Mouse (Mus musculus): Measurements from ENCODE around the gene Dnah7a. TPM values are rescaled to one million over a fixed set of nuclear protein-coding genes. Genes with fewer than 3 reads are reported as not detected.
"Not testable (repeated sequence)": the region's sequence is repeated elsewhere in the genome, so short reads cannot be mapped to it uniquely, and the experiment has no call there.

Gene Dnah7a
- polyA plus RNA-seq, 1 experiment, result not detected

GRCm38 (mm10) chr1:53473699-53474098, 232.9 kb downstream of the Dnah7a start:
- Histone ChIP-seq H3K79me3 (ENCODE audit: low read depth) (no peaks in the 10 kb centered on the region), H3K36me3 (ENCODE audit: control insufficient read depth, insufficient read depth) (no peaks in the 10 kb centered on the region), H3K4me3 (ENCODE audit: insufficient read depth, poor library complexity, severe bottlenecking) (no peak overlapping the region), H3ac (ENCODE audit: control insufficient read depth, insufficient read length, low read depth) (no peak overlapping the region), H3K79me2 (ENCODE audit: control insufficient read depth, insufficient read depth) (no peaks in the 10 kb centered on the region), H3K27me3 (ENCODE audit: control insufficient read depth, insufficient read depth, insufficient read length) (no peaks in the 10 kb centered on the region)
- TF ChIP-seq USF1 (IDR thresholded peaks at IDR 0.05; ENCODE audit: low read depth) (no peak), MYOG (IDR thresholded peaks at IDR 0.05; ENCODE audit: control insufficient read depth, extremely low read depth, insufficient read length) (no peak), MAX (IDR thresholded peaks at IDR 0.05) (no peak), MYOD1 (IDR thresholded peaks at IDR 0.05; ENCODE audit: control insufficient read depth, insufficient read length, low read depth) (no peak), FOSL1 (IDR thresholded peaks at IDR 0.05; ENCODE audit: insufficient read depth, low read length, poor library complexity, severe bottlenecking) (no peak), CTCF (IDR thresholded peaks at IDR 0.05; ENCODE audit: control insufficient read depth, insufficient read depth, insufficient read length) (no peak), CEBPB (IDR thresholded peaks at IDR 0.05; ENCODE audit: low read depth) (no peak)

GRCm38 (mm10) chr1:53472084-53472483, 234.5 kb downstream of the Dnah7a start:
- H3K27me3 ChIP-seq (ENCODE audit: control insufficient read depth, insufficient read depth, insufficient read length); H3ac ChIP-seq (ENCODE audit: control insufficient read depth, insufficient read length, low read depth); H3K36me3 ChIP-seq (ENCODE audit: control insufficient read depth, insufficient read depth); H3K79me3 ChIP-seq (ENCODE audit: low read depth); H3K79me2 ChIP-seq (ENCODE audit: control insufficient read depth, insufficient read depth); H3K4me3 ChIP-seq (ENCODE audit: insufficient read depth, poor library complexity, severe bottlenecking): not testable (repeated sequence)

GRCm38 (mm10) chr1:53467325-53467670, 239.3 kb downstream of the Dnah7a start:
- no peak overlapping the region for H3ac ChIP-seq (ENCODE audit: control insufficient read depth, insufficient read length, low read depth)

DNA sequence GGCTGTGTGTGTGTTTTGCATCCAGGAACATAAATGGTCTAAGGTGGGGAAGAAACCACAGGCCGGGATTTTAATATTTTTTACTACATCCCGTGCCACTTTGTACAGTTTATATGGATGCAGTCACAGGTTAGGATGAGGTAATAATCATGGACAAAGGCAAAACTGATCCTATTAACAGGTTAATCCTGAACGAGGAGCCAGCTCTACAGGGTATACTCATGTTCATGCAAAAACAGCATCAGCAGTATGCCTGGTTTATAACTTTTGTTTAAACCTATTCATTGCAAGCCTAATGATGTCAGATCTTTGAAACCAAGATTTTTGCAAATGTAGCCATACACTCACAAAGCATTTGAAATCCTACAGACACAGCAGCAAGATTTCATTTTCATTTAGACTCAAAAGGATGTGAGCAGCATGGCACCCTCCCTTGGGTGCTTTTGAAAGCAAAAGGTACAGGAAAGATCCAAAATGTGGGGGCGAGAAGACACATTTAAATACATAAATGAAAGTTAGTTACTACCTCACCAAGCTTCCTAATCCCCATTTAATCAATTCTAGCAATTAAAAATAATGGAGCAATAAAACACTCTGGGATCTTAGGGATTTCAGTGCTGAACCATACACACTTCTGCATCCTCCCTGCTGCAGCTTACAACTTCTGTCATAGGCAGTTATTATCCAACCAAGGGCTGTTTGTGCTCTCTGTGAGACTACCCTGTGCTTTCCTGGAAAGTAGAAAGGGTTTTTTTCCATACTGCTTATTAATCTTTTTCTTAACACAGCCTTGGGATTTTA, 239.9 kb downstream of the Dnah7a start:
- not testable (repeated sequence) for H3K79me3 ChIP-seq (ENCODE audit: low read depth); H3K36me3 ChIP-seq (ENCODE audit: control insufficient read depth, insufficient read depth); H3ac ChIP-seq (ENCODE audit: control insufficient read depth, insufficient read length, low read depth); H3K4me3 ChIP-seq (ENCODE audit: insufficient read depth, poor library complexity, severe bottlenecking); H3K27me3 ChIP-seq (ENCODE audit: control insufficient read depth, insufficient read depth, insufficient read length); H3K79me2 ChIP-seq (ENCODE audit: control insufficient read depth, insufficient read depth)

More at GRCm38 (mm10) chr1:53467325-53467670, 239.3 kb downstream of the Dnah7a start:
- H3K79me2 ChIP-seq (ENCODE audit: control insufficient read depth, insufficient read depth), result no peaks in the 10 kb centered on the region
- no peaks in the 10 kb centered on the region for H3K79me3 ChIP-seq (ENCODE audit: low read depth)
- TF ChIP-seq USF1 (IDR thresholded peaks at IDR 0.05; ENCODE audit: low read depth) (no peak), MAX (IDR thresholded peaks at IDR 0.05) (no peak), CEBPB (IDR thresholded peaks at IDR 0.05; ENCODE audit: low read depth) (no peak), CTCF (IDR thresholded peaks at IDR 0.05; ENCODE audit: control insufficient read depth, insufficient read depth, insufficient read length) (no peak), MYOG (IDR thresholded peaks at IDR 0.05; ENCODE audit: control insufficient read depth, extremely low read depth, insufficient read length) (no peak), MYOD1 (IDR thresholded peaks at IDR 0.05; ENCODE audit: control insufficient read depth, insufficient read length, low read depth) (no peak), FOSL1 (IDR thresholded peaks at IDR 0.05; ENCODE audit: insufficient read depth, low read length, poor library complexity, severe bottlenecking) (no peak)
- H3K4me3 ChIP-seq (ENCODE audit: insufficient read depth, poor library complexity, severe bottlenecking), result no peak overlapping the region
- no peaks in the 10 kb centered on the region for H3K27me3 ChIP-seq (ENCODE audit: control insufficient read depth, insufficient read depth, insufficient read length)
- no peaks in the 10 kb centered on the region for H3K36me3 ChIP-seq (ENCODE audit: control insufficient read depth, insufficient read depth)

DNA sequence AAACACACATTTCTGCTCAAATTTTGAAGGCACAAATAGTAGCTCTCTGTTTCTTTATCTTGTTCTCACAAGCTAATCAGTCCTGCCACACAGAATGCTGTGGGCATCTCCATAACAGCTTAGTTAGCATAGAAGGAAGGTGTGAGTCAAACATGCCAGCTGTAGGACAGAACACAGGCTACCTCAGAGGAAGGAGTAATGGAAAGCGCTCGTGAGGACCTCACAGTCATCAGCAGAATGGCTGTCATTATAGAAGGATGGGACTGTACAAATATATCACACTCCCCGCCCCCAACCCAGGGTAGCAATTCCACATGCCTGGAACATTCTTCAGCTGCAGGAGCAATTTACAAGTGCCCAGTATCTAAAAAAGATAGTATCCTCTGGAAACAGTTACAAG, 267.4 kb downstream of the Dnah7a start:
- H3K4me3 ChIP-seq (ENCODE audit: insufficient read depth, poor library complexity, severe bottlenecking); H3ac ChIP-seq (ENCODE audit: control insufficient read depth, insufficient read length, low read depth); H3K79me2 ChIP-seq (ENCODE audit: control insufficient read depth, insufficient read depth); H3K79me3 ChIP-seq (ENCODE audit: low read depth); H3K36me3 ChIP-seq (ENCODE audit: control insufficient read depth, insufficient read depth); H3K27me3 ChIP-seq (ENCODE audit: control insufficient read depth, insufficient read depth, insufficient read length): not testable (repeated sequence)

GRCm38 (mm10) chr1:53432433-53432832, 274.2 kb downstream of the Dnah7a start:
- not testable (repeated sequence) for H3K36me3 ChIP-seq (ENCODE audit: control insufficient read depth, insufficient read depth); H3K27me3 ChIP-seq (ENCODE audit: control insufficient read depth, insufficient read depth, insufficient read length); H3K79me3 ChIP-seq (ENCODE audit: low read depth); H3K79me2 ChIP-seq (ENCODE audit: control insufficient read depth, insufficient read depth); H3K4me3 ChIP-seq (ENCODE audit: insufficient read depth, poor library complexity, severe bottlenecking); H3ac ChIP-seq (ENCODE audit: control insufficient read depth, insufficient read length, low read depth)

- TF ChIP-seq MYOG (IDR thresholded peaks at IDR 0.05; ENCODE audit: control insufficient read depth, extremely low read depth, insufficient read length) (no peak), CEBPB (IDR thresholded peaks at IDR 0.05; ENCODE audit: low read depth) (no peak), MYOD1 (IDR thresholded peaks at IDR 0.05; ENCODE audit: control insufficient read depth, insufficient read length, low read depth) (no peak), CTCF (IDR thresholded peaks at IDR 0.05; ENCODE audit: control insufficient read depth, insufficient read depth, insufficient read length) (no peak), MAX (IDR thresholded peaks at IDR 0.05) (no peak), FOSL1 (IDR thresholded peaks at IDR 0.05; ENCODE audit: insufficient read depth, low read length, poor library complexity, severe bottlenecking) (no peak), USF1 (IDR thresholded peaks at IDR 0.05; ENCODE audit: low read depth) (no peak)
Measured at GRCm38 (mm10) chr1:53405803-53406325, 300.7 kb downstream of the Dnah7a start.

DNA sequence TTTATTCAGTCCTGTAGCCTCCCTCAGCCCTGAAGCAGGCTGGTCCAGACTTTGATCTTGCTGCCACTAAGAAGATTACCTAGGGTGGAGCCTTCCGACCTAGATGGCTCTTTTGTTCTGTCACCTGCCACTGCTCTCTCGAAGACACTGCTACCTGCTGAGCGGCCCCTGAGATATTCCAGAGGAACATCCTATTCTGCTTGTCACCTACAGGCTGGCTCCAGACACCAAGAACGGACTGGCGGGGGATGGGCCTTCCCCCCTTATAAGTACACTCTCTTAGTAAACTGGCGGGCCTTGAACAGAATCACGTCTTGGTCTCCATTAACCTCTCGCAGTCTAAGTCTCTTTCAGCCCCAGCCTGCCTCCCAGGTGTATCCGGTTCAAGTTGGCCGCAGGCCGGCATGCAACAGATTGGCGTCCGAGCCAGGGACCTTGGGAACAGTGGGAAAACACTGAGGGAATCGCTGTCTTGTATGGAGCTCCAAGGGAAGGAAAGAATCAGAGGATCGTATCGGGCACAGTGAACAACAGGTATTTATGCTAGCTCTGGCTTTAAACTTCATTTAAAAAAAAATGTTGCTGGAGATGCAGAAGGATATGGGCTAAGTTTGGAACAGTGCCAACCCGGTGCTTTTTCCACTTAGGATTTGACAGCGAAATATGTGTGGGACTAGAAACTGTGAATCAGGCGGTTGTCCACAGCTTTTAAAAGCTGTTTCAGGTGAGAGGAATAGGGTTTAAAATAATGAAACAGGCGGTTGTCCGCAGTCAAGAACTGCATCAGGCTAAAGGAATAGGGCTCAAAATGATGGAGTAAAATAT, 312.4 kb downstream of the Dnah7a start:
- not testable (repeated sequence) for H3K4me3 ChIP-seq (ENCODE audit: insufficient read depth, poor library complexity, severe bottlenecking); H3K79me2 ChIP-seq (ENCODE audit: control insufficient read depth, insufficient read depth)

More at GRCm38 (mm10) chr1:53405803-53406325, 300.7 kb downstream of the Dnah7a start:
- Histone ChIP-seq H3K36me3 (ENCODE audit: control insufficient read depth, insufficient read depth) (no peaks in the 10 kb centered on the region), H3K79me2 (ENCODE audit: control insufficient read depth, insufficient read depth) (no peaks in the 10 kb centered on the region), H3K4me3 (ENCODE audit: insufficient read depth, poor library complexity, severe bottlenecking) (no peak overlapping the region), H3ac (ENCODE audit: control insufficient read depth, insufficient read length, low read depth) (no peak overlapping the region), H3K79me3 (ENCODE audit: low read depth) (no peaks in the 10 kb centered on the region), H3K27me3 (ENCODE audit: control insufficient read depth, insufficient read depth, insufficient read length) (no peaks in the 10 kb centered on the region)

More for the DNA sequence above, 312.4 kb downstream of the Dnah7a start:
- H3K36me3 ChIP-seq (ENCODE audit: control insufficient read depth, insufficient read depth); H3K27me3 ChIP-seq (ENCODE audit: control insufficient read depth, insufficient read depth, insufficient read length); H3ac ChIP-seq (ENCODE audit: control insufficient read depth, insufficient read length, low read depth); H3K79me3 ChIP-seq (ENCODE audit: low read depth): not testable (repeated sequence)
